Mouse (Mus musculus): Measurements from ENCODE around the gene Prrx2. TPM values are rescaled to one million over a fixed set of nuclear protein-coding genes. Genes with fewer than 3 reads are reported as not detected.

Prrx2 gene
- 3.1 TPM for polyA plus RNA-seq (2014; fragmentation: Illumina TruSeq; extraction: RNeasy Lipid Tissue Mini Kit (QIAGEN cat#74804); ENCODE audit: insufficient read depth, low read depth, low replicate concordance)

GRCm38 (mm10) chr2:30834373-30835022, at the start of gene Prrx2:
TSS of gene Prrx2 (plus strand) at chr2:30834972.

GRCm38 (mm10) chr2:30803604-30804003, 31.2 kb upstream of the Prrx2 start, which contains the start of gene 1700001O22Rik:
TSS of gene 1700001O22Rik (minus strand) at chr2:30803661.

GRCm38 (mm10) chr2:30807648-30808295, 27.0 kb upstream of the Prrx2 start, which contains the start of gene Ntmt1:
TSS of gene Ntmt1 (plus strand) at chr2:30807826.

GRCm38 (mm10) chr2:30830283-30830795, 4.4 kb upstream of the Prrx2 start, which contains the start of gene Asb6:
TSS of gene Asb6 (minus strand) at chr2:30830333.

GRCm38 (mm10) chr2:30929483-30930045, 94.8 kb downstream of the Prrx2 start, which contains the start of gene Ptges:
TSS of gene Ptges (minus strand) at chr2:30929863.

Other genes with a start within 250 kb of the Prrx2 start
- 0.85 TPM for gene Cstad, start 239.9 kb upstream of the Prrx2 start, polyA plus RNA-seq (2014; fragmentation: Illumina TruSeq; extraction: RNeasy Lipid Tissue Mini Kit (QIAGEN cat#74804); ENCODE audit: insufficient read depth, low read depth, low replicate concordance)
- 0.46 TPM for gene 1700001O22Rik, start 31.3 kb upstream of the Prrx2 start, polyA plus RNA-seq (2014; fragmentation: Illumina TruSeq; extraction: RNeasy Lipid Tissue Mini Kit (QIAGEN cat#74804); ENCODE audit: insufficient read depth, low read depth, low replicate concordance)
- 19.5 TPM for gene Ntmt1, start 27.1 kb upstream of the Prrx2 start, polyA plus RNA-seq (2014; fragmentation: Illumina TruSeq; extraction: RNeasy Lipid Tissue Mini Kit (QIAGEN cat#74804); ENCODE audit: insufficient read depth, low read depth, low replicate concordance)
- gene Asb6, start 4.6 kb upstream of the Prrx2 start, polyA plus RNA-seq (2014; fragmentation: Illumina TruSeq; extraction: RNeasy Lipid Tissue Mini Kit (QIAGEN cat#74804); ENCODE audit: insufficient read depth, low read depth, low replicate concordance): 13.0 TPM
- gene Ptges, start 94.9 kb downstream of the Prrx2 start, polyA plus RNA-seq (2014; fragmentation: Illumina TruSeq; extraction: RNeasy Lipid Tissue Mini Kit (QIAGEN cat#74804); ENCODE audit: insufficient read depth, low read depth, low replicate concordance): 17.8 TPM
- gene Tor1b, start 118.0 kb downstream of the Prrx2 start, polyA plus RNA-seq (2014; fragmentation: Illumina TruSeq; extraction: RNeasy Lipid Tissue Mini Kit (QIAGEN cat#74804); ENCODE audit: insufficient read depth, low read depth, low replicate concordance): 22.8 TPM
- 31.3 TPM for gene Tor1a, start 133.0 kb downstream of the Prrx2 start, polyA plus RNA-seq (2014; fragmentation: Illumina TruSeq; extraction: RNeasy Lipid Tissue Mini Kit (QIAGEN cat#74804); ENCODE audit: insufficient read depth, low read depth, low replicate concordance)
- 42.1 TPM for gene BC005624, start 147.2 kb downstream of the Prrx2 start, polyA plus RNA-seq (2014; fragmentation: Illumina TruSeq; extraction: RNeasy Lipid Tissue Mini Kit (QIAGEN cat#74804); ENCODE audit: insufficient read depth, low read depth, low replicate concordance)
- 5.3 TPM for gene Usp20, start 147.3 kb downstream of the Prrx2 start, polyA plus RNA-seq (2014; fragmentation: Illumina TruSeq; extraction: RNeasy Lipid Tissue Mini Kit (QIAGEN cat#74804); ENCODE audit: insufficient read depth, low read depth, low replicate concordance)